Mouse (Mus musculus): ENCODE results near the gene Cmtm2a.

DNA sequence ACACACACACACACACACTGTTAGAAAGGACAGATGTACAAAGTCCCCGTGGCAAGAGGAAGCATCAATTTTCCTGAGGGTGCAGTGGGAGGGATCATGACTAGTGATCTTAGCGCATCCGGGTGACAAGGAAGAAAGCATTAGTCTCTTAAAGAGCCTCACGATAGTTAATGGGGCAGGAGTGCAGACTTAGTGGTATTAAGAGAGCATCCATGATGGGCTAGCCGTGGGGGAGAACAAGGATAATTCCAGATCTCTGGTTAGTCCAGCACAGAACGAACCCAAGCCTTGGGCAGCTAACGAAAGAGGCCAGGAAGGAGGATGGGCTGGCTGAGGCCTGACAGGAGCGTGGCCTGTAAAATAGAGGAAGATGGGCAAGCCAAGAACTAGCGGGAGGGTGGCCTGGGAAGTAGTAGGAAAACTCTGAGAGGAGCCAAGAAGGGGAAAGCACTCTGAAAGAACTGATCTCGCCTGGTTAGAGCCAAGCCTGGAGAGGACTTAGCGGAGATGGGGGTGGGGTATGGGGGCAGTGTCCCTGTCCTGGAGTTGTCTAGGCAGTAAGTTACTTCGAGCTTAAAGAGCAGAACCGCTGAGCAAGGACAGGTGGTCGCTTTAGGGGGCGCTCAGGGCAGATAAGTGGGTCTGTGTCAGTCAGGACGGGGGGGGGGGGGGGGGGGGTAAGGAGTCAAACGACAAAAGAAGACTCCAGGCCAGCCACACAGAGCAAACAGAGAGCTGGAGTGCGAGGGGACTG lies 46.4 kb upstream of the Cmtm2a start, which contains the start of gene Cmtm3:
- no peak for TF ChIP-seq POLR2A (IDR thresholded peaks at IDR 0.05; ENCODE audit: extremely low read depth, insufficient read depth, low read length)
- no peak for TF ChIP-seq CTCF (IDR thresholded peaks at IDR 0.05; ENCODE audit: low read depth, low read length)

Data from liver, adult 2 months (tissue).